Mouse (Mus musculus) lung, adult 2 months (tissue): ENCODE measurements around the gene Shank1. TPM values are rescaled to one million over a fixed set of nuclear protein-coding genes. Genes with fewer than 3 reads are reported as not detected.

Experiments
- DNase-seq: peaks from one replicate; pipeline ENCODE4 v3.0.0; 2022
- H3K4me1 ChIP-seq: fragments of 200-500 bp; 2 replicates; pipeline ENCODE4 v1.6.1; 2011; ENCODE audit warnings: low read length; ENCODE audit not compliant: control insufficient read depth, insufficient read depth
- H3K4me3 ChIP-seq: fragments of 200-500 bp; replicated peaks from 2 replicates; pipeline ENCODE3; 2011; ENCODE audit warnings: low read depth, mild to moderate bottlenecking, control low read depth, low read length; ENCODE audit errors: extremely low read depth
- CTCF ChIP-seq: fragments of 200-500 bp; IDR thresholded peaks from 2 replicates; pipeline ENCODE4 v1.5.1; 2011; ENCODE audit warnings: mild to moderate bottlenecking, low read length, control low read depth; ENCODE audit not compliant: insufficient read depth
- POLR2A ChIP-seq: fragments of 200-500 bp; IDR thresholded peaks from 2 replicates; pipeline ENCODE4 v1.6.1; 2011; ENCODE audit warnings: low read depth, mild to moderate bottlenecking, control low read depth, low read length, borderline replicate concordance; ENCODE audit errors: extremely low read depth
- WGBS: fragments of 180-500 bp; shearing (Covaris S2); methylation state at CpG from one replicate; pipeline ENCODE4 v1.1.7; 2018; 5-methylcytosine and 5-hydroxymethylcytosine counted together
- polyA plus RNA-seq: library from polyadenylated mRNA; depleted of rRNA; stranded (reverse); fragments of >200 nt; gene quantifications from 2 replicates; pipeline ENCODE4 v1.2.3, GENCODE M21; 2012; rRNA removed

The Shank1 gene
- polyA plus RNA-seq = 0.44 and 0.65 TPM in 2 replicates

GRCm38 (mm10) chr7:44309475-44310284 lies at the start of gene Shank1:
Gene Shank1 (plus strand): TSS chr7:44310253.
- TF ChIP-seq CTCF (no peak), POLR2A (no peak)
- Histone ChIP-seq H3K4me1 (peaks cover 3% of the 10 kb centered on the region; the same call in 1 of the 2 replicates), H3K4me3 (no peak within 1 kb of the TSS)
- 14% methylated on average over 17 of the region's 22 CpGs for WGBS
- no peak for DNase-seq

- TF ChIP-seq POLR2A (no peak), CTCF (no peak)
- WGBS = 71% methylated on average over 6 of the region's 6 CpGs
- Histone ChIP-seq H3K4me1 (no peaks in the 10 kb centered on the region), H3K4me3 (no peak overlapping the region)
- no peak for DNase-seq
These were observed 49.6 kb upstream of the Shank1 start for GRCm38 (mm10) chr7:44260410-44260809.

- TF ChIP-seq CTCF = no peak
- TF ChIP-seq POLR2A = no peak
- Histone ChIP-seq H3K4me3 (no peak within 1 kb of the TSS), H3K4me1 (no peaks in the 10 kb centered on the region)
- DNase-seq = no peak
- 59% methylated on average over 5 of the region's 5 CpGs for WGBS
These were observed 48.9 kb upstream of the Shank1 start, which contains the start of gene Gm15517 for GRCm38 (mm10) chr7:44261147-44261546. Gene Gm15517 (plus strand): TSS chr7:44261447.

- DNase-seq = peak; percentile 97
- no peak for TF ChIP-seq POLR2A
- peak; percentile 97 for TF ChIP-seq CTCF
- Histone ChIP-seq H3K4me1 (no peaks in the 10 kb centered on the region), H3K4me3 (no peak overlapping the region)
- WGBS = 4% methylated on average over 34 of the region's 34 CpGs
These were observed 47.0 kb upstream of the Shank1 start for GRCm38 (mm10) chr7:44262791-44263643.

GRCm38 (mm10) chr7:44268117-44268516 lies 41.9 kb upstream of the Shank1 start:
- TF ChIP-seq CTCF (no peak), POLR2A (no peak)
- no peak for DNase-seq
- WGBS = 71% methylated on average over 11 of the region's 11 CpGs
- Histone ChIP-seq H3K4me1 (no peaks in the 10 kb centered on the region), H3K4me3 (no peak overlapping the region)

- no peaks in the 10 kb centered on the region for H3K4me1 ChIP-seq
- TF ChIP-seq CTCF (no peak), POLR2A (no peak)
- WGBS = 71% methylated on average over 2 of the region's 2 CpGs
- H3K4me3 ChIP-seq = no peak overlapping the region
- DNase-seq = no peak
These were observed 40.7 kb upstream of the Shank1 start for GRCm38 (mm10) chr7:44269397-44269796.

- WGBS = 68% methylated on average over 2 of the region's 2 CpGs
- no peak overlapping the region for H3K4me3 ChIP-seq
- H3K4me1 ChIP-seq = no peaks in the 10 kb centered on the region
- no peak for DNase-seq
- no peak for TF ChIP-seq CTCF
- TF ChIP-seq POLR2A = no peak
These were observed 38.7 kb upstream of the Shank1 start for GRCm38 (mm10) chr7:44271309-44271708.

- Histone ChIP-seq H3K4me3 (no peak overlapping the region), H3K4me1 (no peaks in the 10 kb centered on the region)
- no peak for TF ChIP-seq CTCF
- no peak for TF ChIP-seq POLR2A
- no peak for DNase-seq
- 79% methylated on average over 7 of the region's 7 CpGs for WGBS
These were observed 37.5 kb upstream of the Shank1 start for GRCm38 (mm10) chr7:44272546-44272945.

GRCm38 (mm10) chr7:44273446-44273845 lies 36.6 kb upstream of the Shank1 start:
- WGBS = 67% methylated on average over 7 of the region's 7 CpGs
- Histone ChIP-seq H3K4me1 (no peaks in the 10 kb centered on the region), H3K4me3 (no peak overlapping the region)
- TF ChIP-seq CTCF = no peak
- DNase-seq = no peak

GRCm38 (mm10) chr7:44274096-44274495 lies 36.0 kb upstream of the Shank1 start:
- 36% methylated on average over 11 of the region's 11 CpGs for WGBS
- no peaks in the 10 kb centered on the region for H3K4me1 ChIP-seq
- no peak overlapping the region for H3K4me3 ChIP-seq
- DNase-seq = no peak
- no peak for TF ChIP-seq POLR2A
- TF ChIP-seq CTCF = no peak
